Mouse (Mus musculus): Measurements from ENCODE around the gene Olfr545.
"Not testable (repeated sequence)": the region's sequence is repeated elsewhere in the genome, so short reads cannot be mapped to it uniquely, and the experiment has no call there.

Olfr545 gene

GRCm38 (mm10) chr7:102499473-102499872 is at the start of gene Olfr545:
TSS of gene Olfr545 (minus strand) at chr7:102499573.
- DNase-seq (ENCODE audit: low spot score in 2 of 2), result no peak

GRCm38 (mm10) chr7:102541251-102541650 is 41.9 kb upstream of the Olfr545 start:
- DNase-seq (ENCODE audit: low spot score in 2 of 2), result no peak

- no peak for DNase-seq (ENCODE audit: low spot score in 2 of 2)
Measured at GRCm38 (mm10) chr7:102540596-102540995, 41.2 kb upstream of the Olfr545 start, which contains the start of gene Olfr548-ps1. TSS of gene Olfr548-ps1 (plus strand) at chr7:102540896.

- no peak for DNase-seq (ENCODE audit: low spot score in 2 of 2)
Measured at GRCm38 (mm10) chr7:102534449-102534848, 35.1 kb upstream of the Olfr545 start, which contains the start of gene Olfr547. TSS of gene Olfr547 (plus strand) at chr7:102534749.

GRCm38 (mm10) chr7:102529052-102529451 is 29.7 kb upstream of the Olfr545 start:
- no peak for DNase-seq (ENCODE audit: low spot score in 2 of 2)

GRCm38 (mm10) chr7:102517051-102517335 is 17.6 kb upstream of the Olfr545 start:
- DNase-seq (ENCODE audit: low spot score in 2 of 2), result no peak

- no peak for DNase-seq (ENCODE audit: low spot score in 2 of 2)
Measured at GRCm38 (mm10) chr7:102516261-102517050, 17.1 kb upstream of the Olfr545 start.

GRCm38 (mm10) chr7:102514144-102514543 is 14.8 kb upstream of the Olfr545 start:
- no peak for DNase-seq (ENCODE audit: low spot score in 2 of 2)

GRCm38 (mm10) chr7:102512814-102513435 is 13.6 kb upstream of the Olfr545 start:
- peak; percentile 49 to 83 for DNase-seq (ENCODE audit: low spot score in 2 of 2)

- no peak for DNase-seq (ENCODE audit: low spot score in 2 of 2)
Measured at GRCm38 (mm10) chr7:102511927-102512326, 12.6 kb upstream of the Olfr545 start.

GRCm38 (mm10) chr7:102509726-102510125 is 10.4 kb upstream of the Olfr545 start:
- no peak for DNase-seq (ENCODE audit: low spot score in 2 of 2)

GRCm38 (mm10) chr7:102508666-102509065 is 9.3 kb upstream of the Olfr545 start:
- no peak for DNase-seq (ENCODE audit: low spot score in 2 of 2)

GRCm38 (mm10) chr7:102508066-102508465 is 8.7 kb upstream of the Olfr545 start:
- no peak for DNase-seq (ENCODE audit: low spot score in 2 of 2)

GRCm38 (mm10) chr7:102506848-102507247 is 7.5 kb upstream of the Olfr545 start:
- DNase-seq (ENCODE audit: low spot score in 2 of 2), result peak; percentile 63 to 78

- no peak for DNase-seq (ENCODE audit: low spot score in 2 of 2)
Measured at GRCm38 (mm10) chr7:102501986-102502385, 2.6 kb upstream of the Olfr545 start.

GRCm38 (mm10) chr7:102494416-102494815 is 5.0 kb downstream of the Olfr545 start:
- not testable (repeated sequence) for DNase-seq (ENCODE audit: low spot score in 2 of 2)

- DNase-seq (ENCODE audit: low spot score in 2 of 2), result no peak
Measured at GRCm38 (mm10) chr7:102488161-102488560, 11.2 kb downstream of the Olfr545 start, which contains the start of gene Olfr544. TSS of gene Olfr544 (minus strand) at chr7:102488313.

GRCm38 (mm10) chr7:102486105-102486504 is 13.3 kb downstream of the Olfr545 start:
- no peak for DNase-seq (ENCODE audit: low spot score in 2 of 2)

GRCm38 (mm10) chr7:102484766-102485165 is 14.6 kb downstream of the Olfr545 start:
- DNase-seq (ENCODE audit: low spot score in 2 of 2), result not testable (repeated sequence)

GRCm38 (mm10) chr7:102483665-102484064 is 15.7 kb downstream of the Olfr545 start:
- DNase-seq (ENCODE audit: low spot score in 2 of 2), result no peak

- no peak for DNase-seq (ENCODE audit: low spot score in 2 of 2)
Measured at GRCm38 (mm10) chr7:102481579-102481978, 17.8 kb downstream of the Olfr545 start, which contains the start of gene Olfr543. TSS of gene Olfr543 (minus strand) at chr7:102481679.

GRCm38 (mm10) chr7:102480821-102481220 is 18.6 kb downstream of the Olfr545 start:
- no peak for DNase-seq (ENCODE audit: low spot score in 2 of 2)
